Mouse (Mus musculus) liver, embryonic 11.5 days (tissue): Measurements from ENCODE around the gene Zfp664. TPM values are rescaled to one million over a fixed set of nuclear protein-coding genes. Genes with fewer than 3 reads are reported as not detected.

Source experiments
- ATAC-seq: fragments of 200-750 bp; cut with Nextera tagmentation; replicated peaks from 2 replicates; pipeline ENCODE4 v1.8.0; 2017; ENCODE audit warnings: moderate number of reproducible peaks, mild to moderate bottlenecking, moderate TSS enrichment, moderate library complexity; ENCODE audit not compliant: low FRiP score
- DNase-seq: peaks from one replicate; pipeline ENCODE4 v3.0.0-alpha.2; 2017; ENCODE audit warnings: low spot score
- H3K27ac ChIP-seq: fragments of 300-500 bp; sonication (generic); 2 replicates; pipeline ENCODE4 v1.5.1; 2014; ENCODE audit warnings: mild to moderate bottlenecking, low read depth, low read length, control low read depth
- H3K27me3 ChIP-seq: fragments of 300-500 bp; sonication (generic); replicated peaks from 2 replicates; pipeline ENCODE4 v1.6.1; 2014; ENCODE audit warnings: low read length, mixed read lengths; ENCODE audit not compliant: control insufficient read depth, insufficient read depth
- H3K36me3 ChIP-seq: fragments of 300-500 bp; sonication (generic); 2 replicates; pipeline ENCODE4 v1.6.1; 2014; ENCODE audit warnings: mild to moderate bottlenecking, low read length, moderate library complexity, mixed read lengths; ENCODE audit not compliant: control insufficient read depth, insufficient read depth
- H3K4me1 ChIP-seq: fragments of 300-500 bp; sonication (generic); replicated peaks from 2 replicates; pipeline ENCODE4 v1.6.1; 2014; ENCODE audit warnings: low read length, mixed read lengths; ENCODE audit not compliant: control insufficient read depth, insufficient read depth
- H3K4me2 ChIP-seq: fragments of 300-500 bp; sonication (generic); 2 replicates; pipeline ENCODE4 v1.6.1; 2014; ENCODE audit warnings: mild to moderate bottlenecking, control low read depth, moderate library complexity
- H3K4me3 ChIP-seq: fragments of 300-500 bp; sonication (generic); 2 replicates; pipeline ENCODE4 v1.5.1; 2014; ENCODE audit warnings: low read depth, low read length, control low read depth
- H3K9ac ChIP-seq: fragments of 300-500 bp; sonication (generic); 2 replicates; pipeline ENCODE4 v1.6.1; 2014; ENCODE audit warnings: low read depth, low read length, control low read depth
- H3K9me3 ChIP-seq: fragments of 300-500 bp; sonication (generic); 2 replicates; pipeline ENCODE4 v1.6.1; 2016; ENCODE audit warnings: low read length, inconsistent platforms, mixed read lengths; ENCODE audit not compliant: control insufficient read depth
- WGBS: fragments of 180-500 bp; shearing (Covaris S2); extraction: QIAGEN DNeasy Blood & Tissue Kit; methylation state at CpG from one replicate; pipeline ENCODE4 v1.1.7; 2014; 5-methylcytosine and 5-hydroxymethylcytosine counted together
- polyA plus RNA-seq: library from polyadenylated mRNA; unstranded; fragments of >200 nt; fragmentation: Nextera tagmentation; extraction: Ambion mirVana; gene quantifications from 2 replicates; pipeline ENCODE4 v1.2.1, GENCODE M21; 2014

The Zfp664 gene
- polyA plus RNA-seq: 35.6 and 42.3 TPM in 2 replicates

- 1% methylated on average over 91 of the region's 103 CpGs for WGBS
- Histone ChIP-seq H3K4me1 (peaks cover 5% of the 10 kb centered on the region), H3K4me3 (peak within 1 kb of the TSS; percentile 64), H3K4me2 (peak within 1 kb of the TSS; percentile 88), H3K27ac (peak within 1 kb of the TSS; percentile 76), H3K9me3 (no peaks in the 10 kb centered on the region), H3K27me3 (peaks cover 31% of the 10 kb centered on the region), H3K36me3 (0 out of 2 replicates have a peak, but pooled peaks cover 3% of the 10 kb centered on the region), H3K9ac (peak within 1 kb of the TSS; percentile 65)
- peak; percentile 98 for DNase-seq
- ATAC-seq: peak; percentile 97
Observed at GRCm38 (mm10) chr5:124862013-124862866, at the start of gene Zfp664, which contains the start of gene Ccdc92. TSS of gene Zfp664 (plus strand) at chr5:124862691. TSS of gene Ccdc92 (minus strand) at chr5:124862424.

- H3K9ac ChIP-seq: no peak overlapping the region
- H3K4me2 ChIP-seq: no peak overlapping the region
- no peaks in the 10 kb centered on the region for H3K36me3 ChIP-seq
- H3K27me3 ChIP-seq: no peaks in the 10 kb centered on the region
- no peak for ATAC-seq
- H3K27ac ChIP-seq: no peak overlapping the region
- 64% methylated on average over 5 of the region's 5 CpGs for WGBS
- H3K4me3 ChIP-seq: no peak overlapping the region
- no peaks in the 10 kb centered on the region for H3K4me1 ChIP-seq
- no peaks in the 10 kb centered on the region for H3K9me3 ChIP-seq
- no peak for DNase-seq
Observed at GRCm38 (mm10) chr5:124814797-124815196, 47.7 kb upstream of the Zfp664 start.

- Histone ChIP-seq H3K9ac (no peak overlapping the region), H3K36me3 (no peaks in the 10 kb centered on the region), H3K4me1 (no peaks in the 10 kb centered on the region), H3K4me3 (no peak overlapping the region), H3K9me3 (no peaks in the 10 kb centered on the region), H3K27ac (no peak overlapping the region), H3K4me2 (no peak overlapping the region), H3K27me3 (no peaks in the 10 kb centered on the region)
- ATAC-seq (no peak), DNase-seq (no peak)
- WGBS: 83% methylated on average over 15 of the region's 15 CpGs
Observed at GRCm38 (mm10) chr5:124817050-124817449, 45.4 kb upstream of the Zfp664 start.

GRCm38 (mm10) chr5:124822128-124822894 lies 40.2 kb upstream of the Zfp664 start:
- Histone ChIP-seq H3K36me3 (no peaks in the 10 kb centered on the region), H3K4me3 (no peak overlapping the region), H3K27ac (no peak overlapping the region), H3K4me2 (no peak overlapping the region), H3K4me1 (no peaks in the 10 kb centered on the region), H3K9ac (no peak overlapping the region), H3K9me3 (no peaks in the 10 kb centered on the region), H3K27me3 (no peaks in the 10 kb centered on the region)
- no peak for DNase-seq
- no peak for ATAC-seq
- 81% methylated on average over 18 of the region's 18 CpGs for WGBS

GRCm38 (mm10) chr5:124830331-124830730 lies 32.2 kb upstream of the Zfp664 start:
- H3K27me3 ChIP-seq: no peaks in the 10 kb centered on the region
- no peaks in the 10 kb centered on the region for H3K36me3 ChIP-seq
- WGBS: 89% methylated on average over 12 of the region's 12 CpGs
- H3K9me3 ChIP-seq: no peaks in the 10 kb centered on the region
- H3K9ac ChIP-seq: no peak overlapping the region
- DNase-seq: no peak
- no peaks in the 10 kb centered on the region for H3K4me1 ChIP-seq
- ATAC-seq: no peak
- no peak overlapping the region for H3K27ac ChIP-seq
- H3K4me2 ChIP-seq: no peak overlapping the region
- no peak overlapping the region for H3K4me3 ChIP-seq

- no peak for ATAC-seq
- Histone ChIP-seq H3K27ac (no peak overlapping the region), H3K27me3 (no peaks in the 10 kb centered on the region), H3K4me3 (no peak overlapping the region), H3K4me1 (no peaks in the 10 kb centered on the region), H3K4me2 (no peak overlapping the region), H3K36me3 (no peaks in the 10 kb centered on the region), H3K9me3 (no peaks in the 10 kb centered on the region), H3K9ac (no peak overlapping the region)
- no peak for DNase-seq
- 91% methylated on average over 15 of the region's 15 CpGs for WGBS
Observed at GRCm38 (mm10) chr5:124835218-124835617, 27.3 kb upstream of the Zfp664 start.

GRCm38 (mm10) chr5:124836075-124836474 lies 26.4 kb upstream of the Zfp664 start:
- 81% methylated on average over 10 of the region's 10 CpGs for WGBS
- ATAC-seq (no peak), DNase-seq (no peak)
- Histone ChIP-seq H3K4me2 (no peak overlapping the region), H3K9me3 (no peaks in the 10 kb centered on the region), H3K4me1 (no peaks in the 10 kb centered on the region), H3K9ac (no peak overlapping the region), H3K36me3 (no peaks in the 10 kb centered on the region), H3K27me3 (no peaks in the 10 kb centered on the region), H3K4me3 (no peak overlapping the region), H3K27ac (no peak overlapping the region)

GRCm38 (mm10) chr5:124836621-124837020 lies 25.9 kb upstream of the Zfp664 start:
- no peak overlapping the region for H3K4me3 ChIP-seq
- DNase-seq: no peak
- H3K9me3 ChIP-seq: no peaks in the 10 kb centered on the region
- no peak overlapping the region for H3K27ac ChIP-seq
- no peak overlapping the region for H3K4me2 ChIP-seq
- H3K27me3 ChIP-seq: no peaks in the 10 kb centered on the region
- ATAC-seq: no peak
- WGBS: 69% methylated on average over 4 of the region's 4 CpGs
- H3K36me3 ChIP-seq: no peaks in the 10 kb centered on the region
- no peaks in the 10 kb centered on the region for H3K4me1 ChIP-seq
- no peak overlapping the region for H3K9ac ChIP-seq
